Mouse (Mus musculus): ENCODE measurements at regions not wholly inside any gene's neighbourhood (a gene's known extent, or its start where the extent isn't known, plus 50 kb on each side); places are given as distances from the start of the nearest gene placed in this dataset.

DNA sequence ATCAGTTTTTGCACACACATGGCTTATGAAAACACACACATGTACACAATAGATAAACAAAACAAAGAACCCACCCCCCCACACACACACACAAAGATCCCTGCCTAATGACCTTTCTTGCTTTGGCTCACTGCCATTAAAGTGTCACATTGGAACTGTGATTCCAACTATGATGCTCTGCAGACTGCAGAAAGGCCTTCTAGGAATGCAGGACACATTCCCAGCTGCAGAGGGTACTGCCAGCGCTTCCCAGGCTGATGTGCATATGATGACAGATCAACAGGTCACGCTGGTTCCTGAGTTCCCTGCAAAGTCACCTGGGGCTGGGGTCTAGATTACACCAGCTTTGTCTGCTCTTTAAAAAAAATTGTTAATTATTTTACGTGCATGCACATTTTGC lies 68.1 kb upstream of the Ppm1j start:
- DNase-seq (ENCODE audit: low spot score in 2 of 2): no peak

DNA sequence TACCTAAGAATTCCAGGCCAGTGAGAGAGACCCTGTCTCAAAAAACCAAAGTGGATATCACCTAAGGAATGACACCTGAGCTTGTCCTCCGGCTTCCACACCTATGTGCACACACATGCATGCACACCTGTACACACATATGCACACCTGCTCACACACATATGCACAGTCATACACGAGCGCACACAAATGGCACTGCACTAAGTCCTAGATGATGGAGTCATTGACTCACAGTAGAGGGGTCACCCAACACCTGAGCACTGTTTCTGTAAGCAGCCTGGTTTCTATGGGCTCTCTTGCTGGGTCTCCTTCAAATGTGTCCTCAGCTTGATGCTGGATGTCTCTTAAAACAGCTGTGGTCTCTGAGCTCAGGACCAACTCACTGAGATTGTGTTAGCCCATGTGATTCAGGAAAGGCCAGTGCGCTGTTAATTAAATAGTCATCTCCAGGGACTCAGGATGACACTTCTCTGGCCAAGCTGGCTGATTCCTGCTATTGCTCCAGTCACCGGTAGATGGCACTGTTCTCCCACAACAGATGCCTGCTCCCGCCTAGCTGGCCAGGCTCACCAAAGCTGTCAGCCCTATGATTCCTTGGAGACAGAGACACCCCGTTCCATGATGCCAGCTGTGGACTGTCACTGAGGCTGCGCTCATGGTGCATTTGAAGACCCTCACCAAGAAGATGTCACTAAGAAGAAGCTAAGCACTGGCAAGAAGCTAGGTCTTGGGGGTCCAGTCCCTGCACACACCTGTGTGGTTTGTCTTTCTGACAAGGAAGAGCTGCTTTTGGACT lies 66.8 kb upstream of the Ppm1j start:
- DNase-seq (ENCODE audit: low spot score in 2 of 2): peak; percentile 45 to 82

DNA sequence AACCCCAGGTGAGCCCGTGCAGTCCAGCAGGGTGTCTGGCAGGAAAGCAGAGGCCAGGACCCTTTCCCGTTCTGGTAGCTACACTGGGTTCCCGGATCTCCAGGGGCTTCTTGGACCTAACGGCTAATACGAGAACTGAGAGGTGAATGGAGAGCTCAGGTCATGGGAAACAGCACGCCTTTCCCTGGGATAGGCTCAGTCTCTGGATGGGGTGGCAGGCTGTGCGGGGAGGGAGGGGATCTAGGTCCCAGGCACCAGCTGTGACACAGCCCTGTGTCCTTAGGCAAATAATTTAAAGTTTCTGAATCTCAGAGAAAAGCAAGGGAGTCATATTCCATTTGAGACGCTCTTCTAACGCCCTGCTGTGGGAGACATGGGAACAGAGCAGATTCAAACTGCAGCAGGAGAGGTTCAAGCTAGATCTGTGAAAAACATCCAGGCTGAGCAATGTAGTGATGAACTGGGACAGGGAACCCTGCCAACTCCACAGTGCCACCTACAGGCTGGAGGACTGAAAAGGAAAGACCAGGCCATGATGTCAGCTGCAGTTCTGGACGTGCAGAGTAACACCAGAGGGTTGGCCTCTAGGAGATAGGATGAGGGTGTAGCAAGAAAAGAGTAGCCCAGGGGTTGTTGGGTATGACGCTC lies 66.1 kb upstream of the Ppm1j start:
- no peak for DNase-seq (ENCODE audit: low spot score in 2 of 2)
